Comparison of ENCODE assay signal across 8 mouse cellular contexts in the genomic region with DNA sequence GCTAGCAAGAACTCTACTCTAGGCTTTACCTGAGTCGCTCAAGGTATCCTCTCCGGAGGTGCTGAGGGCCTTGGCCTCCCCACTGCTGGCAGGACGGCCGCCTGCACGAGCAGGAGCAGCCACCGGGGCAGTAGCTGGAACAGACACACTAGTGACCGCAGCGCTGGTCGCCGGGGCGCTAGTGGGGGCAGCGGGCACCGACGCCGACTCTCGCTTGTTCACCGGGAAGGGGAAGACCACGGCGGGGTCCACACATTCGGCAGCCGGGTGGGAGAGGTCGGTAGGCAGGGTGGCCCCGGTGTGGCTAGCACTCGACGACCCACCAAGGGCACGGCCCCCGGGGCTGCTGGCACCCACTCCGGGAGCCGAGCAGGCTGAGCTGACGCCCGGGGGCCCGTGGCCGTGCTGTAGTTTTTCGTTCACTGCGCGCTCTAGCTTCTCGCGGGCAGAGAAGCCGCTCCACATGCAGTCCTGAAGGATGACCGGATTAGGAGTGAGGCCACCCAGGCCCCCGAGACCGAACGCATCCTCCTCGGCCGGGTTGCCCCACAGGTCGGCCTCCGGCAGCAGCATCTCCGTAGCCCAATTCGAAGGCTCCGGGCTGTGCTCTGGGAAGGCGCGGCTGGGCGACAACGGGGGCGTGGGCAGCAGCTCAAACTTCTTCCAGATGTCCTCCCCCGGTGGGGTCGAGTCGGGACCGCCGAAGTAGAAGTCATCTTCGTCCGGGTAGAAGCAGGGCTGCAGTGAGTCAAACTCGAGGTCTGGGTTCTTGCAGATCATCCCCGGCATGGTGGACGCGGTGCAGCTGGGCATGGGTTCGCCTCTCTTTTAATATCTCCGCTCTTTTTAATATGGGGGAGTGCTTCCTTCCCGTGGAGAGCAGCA. TPM values are rescaled to one million over a fixed set of nuclear protein-coding genes. Genes with fewer than 3 reads are reported as not detected.
A peak's percentile ranks its signal among the peaks of the same experiment; 100 is the strongest.
DNase-seq lines count a peak whose midpoint lies in the region; ATAC-seq and TF ChIP-seq lines count a peak whose summit lies in the region.

No protein-coding gene starts in this region.

- H3K9me3 ChIP-seq in limb, embryonic 11.5 days (ENCODE audit: control insufficient read depth, low read length): no peaks in the 10 kb centered on the region

- no peaks in the 10 kb centered on the region for H3K27me3 ChIP-seq in limb, embryonic 11.5 days (ENCODE audit: control insufficient read depth, insufficient read depth, low read length)

- peak overlapping the region; percentile 91 for H3K27ac ChIP-seq in gastrocnemius, adult 2 months
- H3K27ac ChIP-seq in limb, embryonic 11.5 days (replicated peaks; ENCODE audit: low read depth, low read length): peak overlapping the region; percentile 90

- intact Hi-C loops in gastrocnemius, adult 2 months (cut with DNase I): loop anchor here (2.0 to 10.0 kb wide), 3 partner anchors 35 to 205 kb away; no protein-coding TSS in a partner anchor

- H3K4me2 ChIP-seq in limb, embryonic 11.5 days (ENCODE audit: low read depth, severe bottlenecking): peak overlapping the region; percentile 93

- peaks cover 4% of the 10 kb centered on the region for H3K36me3 ChIP-seq in limb, embryonic 11.5 days (ENCODE audit: control insufficient read depth, insufficient read depth, low read length)

- H3K9ac ChIP-seq in limb, embryonic 11.5 days (ENCODE audit: low read length): peak overlapping the region; percentile 94

- peak; percentile 14 for DNase-seq in CD4-positive, CD25-positive, alpha-beta regulatory T cell, adult 2 months (ENCODE audit: low read depth, low spot score)
- DNase-seq in c-Kit-positive CD71-negative TER-119-negative erythroid progenitor cells, embryonic 14.5 days (ENCODE audit: low read depth): peak; percentile 8
- peak; percentile 48 for DNase-seq in gastrocnemius, adult 2 months
- DNase-seq in induced T-regulatory cell, adult 2 months (ENCODE audit: low read depth): peak; percentile 8
- DNase-seq in limb, embryonic 11.5 days (ENCODE audit: low spot score): peak; percentile 78
- DNase-seq in naive thymus-derived CD4-positive, alpha-beta T cell, adult 2 months (ENCODE audit: low read depth): peak; percentile 22
- peak; percentile 18 to 19 for DNase-seq in thymus, postnatal 10 days (ENCODE audit: low spot score in 2 of 2)

- peak overlapping the region; percentile 87 for H3K4me3 ChIP-seq in gastrocnemius, adult 2 months
- H3K4me3 ChIP-seq in limb, embryonic 11.5 days (ENCODE audit: low read depth, low read length): peak overlapping the region; percentile 89

- H3K4me1 ChIP-seq in limb, embryonic 11.5 days (ENCODE audit: control insufficient read depth, insufficient read depth, low read length): peaks cover 20% of the 10 kb centered on the region

- no peak for TF ChIP-seq CTCF in gastrocnemius, adult 2 months (IDR thresholded peaks at IDR 0.05)

- no peak for ATAC-seq in CD4-positive, CD25-positive, alpha-beta regulatory T cell, adult 4 months
- no peak for ATAC-seq in limb, embryonic 11.5 days (ENCODE audit: insufficient number of reproducible peaks, low FRiP score, low TSS enrichment, low read depth)

- WGBS in limb, embryonic 11.5 days: under 1% methylated on average over 69 of the region's 69 CpGs

RNA-seq across cellular contexts. Expression of a gene that starts 1.9 kb away (rescaled TPM):
- polyA plus RNA-seq in CD4-positive, CD25-positive, alpha-beta regulatory T cell, adult 4 months (2017; shearing (Covaris generic)): not detected
- under 1 TPM; 0.31 to 0.50 TPM for total RNA-seq in gastrocnemius, adult 2 months (2021)
- 115 and 120 TPM in 2 replicates for polyA plus RNA-seq in limb, embryonic 11.5 days (2014; fragmentation: Nextera tagmentation; extraction: Ambion mirVana)

Comparison
In these comparisons a context has a peak if more than half of its experiments do, and no peak if none do; other contexts are left out.
1. DNase-seq: peak in every context shown above with its lines; median percentile 78 in limb, embryonic 11.5 days; 48 in gastrocnemius, adult 2 months; 22 in naive thymus-derived CD4-positive, alpha-beta T cell, adult 2 months; 18 in thymus, postnatal 10 days; 14 in CD4-positive, CD25-positive, alpha-beta regulatory T cell, adult 2 months; 8 in c-Kit-positive CD71-negative TER-119-negative erythroid progenitor cells, embryonic 14.5 days; 8 in induced T-regulatory cell, adult 2 months.
2. RNA of a gene that starts 1.9 kb away (polyA plus RNA-seq): 115 to 120 TPM in limb, embryonic 11.5 days; not detected in CD4-positive, CD25-positive, alpha-beta regulatory T cell, adult 4 months; every median in the first group is over 100 times any median in the second.